ENCODE assay signal across 25 mouse cellular contexts in the genomic region with DNA sequence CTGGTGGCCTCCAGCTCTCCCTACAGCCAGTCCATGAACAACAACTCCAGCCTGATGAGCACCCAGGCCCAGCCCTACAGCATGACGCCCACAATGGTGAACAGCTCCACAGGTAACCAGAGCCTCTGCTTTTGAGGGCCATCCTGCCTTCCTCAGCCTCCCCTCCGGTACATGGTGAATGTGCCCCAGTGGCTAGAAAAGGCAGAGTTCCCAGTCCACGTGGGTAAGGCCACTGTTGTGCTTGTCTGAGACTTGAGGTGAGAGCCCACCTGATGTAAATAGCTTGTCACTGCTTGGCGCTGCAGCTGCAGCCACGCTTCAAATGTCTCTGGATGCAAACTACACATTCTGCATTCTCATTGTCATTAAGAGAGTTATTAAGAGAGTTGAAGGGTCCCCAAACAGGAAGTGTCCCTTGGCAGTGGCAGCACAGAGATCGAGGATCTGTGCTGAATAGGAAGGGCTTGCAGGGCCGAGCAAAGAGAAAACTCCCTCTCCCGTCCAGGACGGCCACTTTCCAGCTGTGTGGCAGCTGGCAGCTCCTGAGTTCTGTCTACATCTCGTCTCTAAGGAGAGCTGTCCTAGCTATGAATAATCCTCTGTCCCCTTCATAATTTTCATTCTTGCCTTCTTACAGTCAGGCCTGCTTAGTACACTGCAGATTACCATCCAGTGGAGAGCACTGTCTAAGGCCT.
DNase-seq lines count a peak whose midpoint lies in the region; ATAC-seq and TF ChIP-seq lines count a peak whose summit lies in the region.
"Had no signal": no experiment of that assay in that cellular context is flagged by ENCODE, and none has a peak within 500 bp of the region (broad histone marks: within the 10 kb centered on the region; RNA-seq: fewer than 3 reads in every experiment).

No protein-coding gene starts in this region.

- peaks cover 20% of the 10 kb centered on the region; the same call in 1 of the 2 replicates for H3K36me3 ChIP-seq in kidney, postnatal 0 days (ENCODE audit: insufficient read depth, low read length)
- H3K36me3 ChIP-seq in lung, embryonic 14.5 days (ENCODE audit: insufficient read depth): peaks cover 29% of the 10 kb centered on the region
- H3K36me3 ChIP-seq in neural tube, embryonic 13.5 days: peaks cover 21% of the 10 kb centered on the region
- H3K36me3 ChIP-seq in neural tube, embryonic 15.5 days: peaks cover 16% of the 10 kb centered on the region

- H3K4me3 ChIP-seq in kidney, postnatal 0 days (replicated peaks; ENCODE audit: low read depth, low read length): no peak overlapping the region
- H3K4me3 ChIP-seq in lung, embryonic 14.5 days (ENCODE audit: low read depth, low read length): no peak overlapping the region
- H3K4me3 ChIP-seq in neural tube, embryonic 13.5 days: no peak overlapping the region
- H3K4me3 ChIP-seq in neural tube, embryonic 15.5 days (replicated peaks): no peak overlapping the region
- H3K4me3 ChIP-seq: embryonic facial prominence, embryonic 15.5 days; gastrocnemius, adult 2 months; hindbrain, embryonic 10.5 days had no signal

- DNase-seq in heart, adult 11 months: peak; percentile 83
- no peak for DNase-seq in heart, postnatal 14 days
- peak; percentile 14 for DNase-seq in kidney, postnatal 0 days (ENCODE audit: low spot score)
- DNase-seq in kidney, adult 8-10 months: no peak
- DNase-seq in lung, embryonic 14.5 days: peak; percentile 47
- no peak for DNase-seq in lung, adult 18-20 months
- DNase-seq: adrenal gland, postnatal 10 days; adrenal gland, postnatal 36 days; B cell, adult 2 months; cerebellum, adult 18-20 months; cerebellum, adult 9-10 months; forebrain, postnatal 0 days; gastrocnemius, adult 2 months; gastrocnemius, postnatal 14 days; heart, adult 18-20 months; heart, postnatal 36 days had no signal

- WGBS in kidney, postnatal 0 days: 72% methylated on average over 10 of the region's 10 CpGs
- 56% methylated on average over 10 of the region's 10 CpGs for WGBS in lung, embryonic 14.5 days
- 83% methylated on average over 10 of the region's 10 CpGs for WGBS in neural tube, embryonic 13.5 days
- WGBS in neural tube, embryonic 15.5 days: 78% methylated on average over 10 of the region's 10 CpGs

- TF ChIP-seq CTCF in kidney, postnatal 0 days (IDR thresholded peaks at IDR 0.05; ENCODE audit: low read depth): no peak
- no peak for TF ChIP-seq CTCF in lung, embryonic 14.5 days (IDR thresholded peaks at IDR 0.05; ENCODE audit: low read depth)

- no peak overlapping the region for H3K9ac ChIP-seq in kidney, postnatal 0 days (ENCODE audit: low read depth, low read length)
- H3K9ac ChIP-seq in lung, embryonic 14.5 days: no peak overlapping the region
- H3K9ac ChIP-seq in neural tube, embryonic 13.5 days: 0 out of 2 replicates have a peak overlapping the region, but pooled peaks have one; percentile 26
- no peak overlapping the region for H3K9ac ChIP-seq in neural tube, embryonic 15.5 days (replicated peaks)
- H3K9ac ChIP-seq: embryonic facial prominence, embryonic 15.5 days; forebrain, postnatal 0 days; hindbrain, embryonic 14.5 days had no signal

- intact Hi-C loops in heart, postnatal 14 days (cut with DNase I): no loop called here

- H3K27me3 ChIP-seq in kidney, postnatal 0 days (ENCODE audit: insufficient read depth, low read length): no peaks in the 10 kb centered on the region
- H3K27me3 ChIP-seq in lung, embryonic 14.5 days (ENCODE audit: insufficient read depth, low read length): no peaks in the 10 kb centered on the region
- H3K27me3 ChIP-seq in neural tube, embryonic 13.5 days: no peaks in the 10 kb centered on the region
- H3K27me3 ChIP-seq in neural tube, embryonic 15.5 days (replicated peaks): no peaks in the 10 kb centered on the region
- H3K27me3 ChIP-seq: CH12.LX; embryonic facial prominence, embryonic 15.5 days; Patski had no signal

- H3K27ac ChIP-seq in kidney, postnatal 0 days: no peak overlapping the region
- H3K27ac ChIP-seq in lung, embryonic 14.5 days (ENCODE audit: low read depth): no peak overlapping the region; the same call in 1 of the 2 replicates
- H3K27ac ChIP-seq in neural tube, embryonic 13.5 days (replicated peaks): 0 out of 2 replicates have a peak overlapping the region, but pooled peaks have one; percentile 13
- no peak overlapping the region for H3K27ac ChIP-seq in neural tube, embryonic 15.5 days (replicated peaks)
- H3K27ac ChIP-seq: embryonic facial prominence, embryonic 15.5 days; gastrocnemius, adult 2 months; hindbrain, embryonic 10.5 days; hindbrain, embryonic 14.5 days had no signal

- ATAC-seq in kidney, postnatal 0 days (replicated peaks; ENCODE audit: low FRiP score, low read depth): no peak
- no peak for ATAC-seq in lung, embryonic 14.5 days (ENCODE audit: insufficient read depth)
- ATAC-seq in neural tube, embryonic 13.5 days (ENCODE audit: low read depth): no peak
- ATAC-seq in neural tube, embryonic 15.5 days (ENCODE audit: low FRiP score): no peak
- ATAC-seq: forebrain, embryonic 14.5 days; forebrain, postnatal 0 days; Patski had no signal

- H3K4me2 ChIP-seq in kidney, postnatal 0 days (ENCODE audit: low read length): no peak overlapping the region
- H3K4me2 ChIP-seq in lung, embryonic 14.5 days: no peak overlapping the region
- no peak overlapping the region for H3K4me2 ChIP-seq in neural tube, embryonic 13.5 days
- no peak overlapping the region for H3K4me2 ChIP-seq in neural tube, embryonic 15.5 days
- H3K4me2 ChIP-seq: embryonic facial prominence, embryonic 15.5 days; hindbrain, embryonic 14.5 days had no signal

- H3K9me3 ChIP-seq in kidney, postnatal 0 days (replicated peaks; ENCODE audit: low read length): no peaks in the 10 kb centered on the region
- no peaks in the 10 kb centered on the region for H3K9me3 ChIP-seq in lung, embryonic 14.5 days (ENCODE audit: low read depth, low read length)
- no peaks in the 10 kb centered on the region for H3K9me3 ChIP-seq in neural tube, embryonic 13.5 days
- no peaks in the 10 kb centered on the region for H3K9me3 ChIP-seq in neural tube, embryonic 15.5 days (replicated peaks)
- H3K9me3 ChIP-seq: embryonic facial prominence, embryonic 15.5 days; G1E; hindbrain, embryonic 10.5 days had no signal

- no peaks in the 10 kb centered on the region for H3K4me1 ChIP-seq in kidney, postnatal 0 days (replicated peaks; ENCODE audit: insufficient read depth, low read length)
- no peaks in the 10 kb centered on the region for H3K4me1 ChIP-seq in lung, embryonic 14.5 days (ENCODE audit: insufficient read depth)
- peaks cover 18% of the 10 kb centered on the region for H3K4me1 ChIP-seq in neural tube, embryonic 13.5 days (replicated peaks)
- H3K4me1 ChIP-seq in neural tube, embryonic 15.5 days: peaks cover 29% of the 10 kb centered on the region
- H3K4me1 ChIP-seq: hindbrain, embryonic 10.5 days had no signal

Comparison
In these comparisons a context has a peak if more than half of its experiments do, and no peak if none do; other contexts are left out.
1. DNase-seq: peak in heart, adult 11 months (single experiment), kidney, postnatal 0 days (single experiment) and lung, embryonic 14.5 days (single experiment); none in heart, postnatal 14 days (0 of 2), kidney, adult 8-10 months (0 of 2) and lung, adult 18-20 months (0 of 2).